Mouse (Mus musculus) inflammation-experienced regulatory T-cells, adult 6 months (primary cell): ENCODE data around the gene Dmrt3. TPM values are rescaled to one million over a fixed set of nuclear protein-coding genes. Genes with fewer than 3 reads are reported as not detected.

Source experiments
- ATAC-seq: one replicate; pipeline ENCODE4 v1.8.0; 2017
- polyA plus RNA-seq, 3 experiments: library from polyadenylated mRNA; unstranded; fragments of 100-300 nt; shearing (Covaris generic); gene quantifications; one replicate each; pipeline ENCODE4 v1.2.1; 2017

Gene Dmrt3
- not detected for polyA plus RNA-seq

- no peak for ATAC-seq
Measured at GRCm38 (mm10) chr19:25610015-25610410, at the start of gene Dmrt3. Gene Dmrt3 (plus strand): TSS chr19:25610301.

- no peak for ATAC-seq
Measured at GRCm38 (mm10) chr19:25564430-25564829, 45.7 kb upstream of the Dmrt3 start.

DNA sequence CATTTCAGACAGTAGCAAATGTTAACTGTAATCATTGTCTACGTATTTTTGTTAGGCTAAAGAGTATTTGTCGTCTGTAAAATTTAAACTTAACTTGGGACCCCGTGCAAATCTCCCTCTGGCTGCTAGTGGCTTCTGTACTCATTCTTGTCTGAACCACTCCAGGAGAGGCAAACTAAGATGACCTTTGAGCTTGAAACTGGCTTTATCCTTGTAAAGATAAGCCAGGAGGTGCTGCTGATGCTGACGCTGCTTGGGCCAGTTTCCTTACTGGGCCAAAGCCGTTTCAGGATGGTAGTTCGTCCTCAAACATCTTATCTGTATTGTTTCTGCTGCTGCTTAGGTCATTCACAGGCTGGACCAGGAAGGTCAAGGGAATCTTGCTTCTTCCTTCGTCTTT lies 40.3 kb upstream of the Dmrt3 start:
- no peak for ATAC-seq

DNA sequence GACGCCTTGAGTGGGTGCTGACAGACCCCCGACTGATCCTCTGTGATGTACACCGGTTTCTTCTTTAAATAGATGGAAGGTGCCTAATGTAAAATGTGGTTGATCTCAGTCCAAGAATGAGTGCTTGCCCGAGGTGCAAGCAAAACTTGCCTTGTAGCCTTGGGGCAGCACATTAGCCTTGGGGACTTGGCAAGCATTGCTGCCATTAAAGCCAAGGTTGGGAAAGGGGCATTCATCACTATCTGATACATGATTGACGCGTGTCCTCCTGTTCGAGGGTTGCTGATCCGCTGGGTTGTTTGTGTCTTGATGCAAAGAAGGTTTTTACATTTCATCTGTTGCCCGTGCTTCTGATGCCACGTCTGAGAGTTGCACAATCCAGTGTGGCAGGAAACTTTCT lies 35.7 kb upstream of the Dmrt3 start:
- ATAC-seq, result no peak

- ATAC-seq, result no peak
Measured at GRCm38 (mm10) chr19:25574981-25575814, 34.9 kb upstream of the Dmrt3 start.

DNA sequence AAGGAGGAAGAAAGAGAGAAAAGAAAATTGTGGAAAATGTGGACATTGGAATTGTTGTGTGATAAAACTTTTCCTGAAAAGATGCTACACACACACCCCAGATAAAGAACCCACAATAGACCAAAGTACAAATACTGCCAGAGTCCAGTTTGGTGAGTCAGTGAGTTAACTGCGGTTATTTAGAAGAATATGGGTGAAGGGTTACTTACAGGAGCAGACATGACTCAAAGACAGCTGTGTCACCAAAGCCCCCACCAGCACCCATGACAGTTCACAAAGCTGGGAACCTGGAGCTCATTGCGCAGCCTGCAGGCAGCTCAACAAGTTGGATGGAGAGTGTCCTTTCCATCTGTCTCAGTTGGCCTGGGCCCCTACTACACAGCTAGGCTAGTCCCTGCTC lies 31.7 kb upstream of the Dmrt3 start:
- ATAC-seq, result no peak

GRCm38 (mm10) chr19:25579440-25579839 lies 30.7 kb upstream of the Dmrt3 start:
- no peak for ATAC-seq

- no peak for ATAC-seq
Measured at GRCm38 (mm10) chr19:25597717-25598232, 12.3 kb upstream of the Dmrt3 start.

DNA sequence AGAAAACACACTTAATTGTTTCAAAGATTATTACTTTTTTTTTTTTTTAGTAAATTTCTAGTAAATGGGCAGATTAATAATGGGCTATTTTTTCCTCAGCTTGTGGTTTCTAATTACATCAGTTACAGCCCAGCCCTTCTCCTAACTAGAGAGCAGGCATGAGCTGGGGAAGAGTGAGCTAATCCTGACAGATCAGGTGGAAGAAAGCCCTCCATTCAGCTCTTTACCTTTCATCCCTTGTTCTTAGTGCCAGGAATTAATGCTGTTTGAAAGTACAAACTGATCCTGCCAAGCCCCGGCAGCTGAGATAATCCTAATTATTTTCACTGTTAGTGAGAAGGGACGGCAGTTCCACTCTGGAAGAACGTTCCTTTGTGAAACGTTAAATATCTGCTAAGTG lies 11.5 kb upstream of the Dmrt3 start:
- ATAC-seq, result no peak

GRCm38 (mm10) chr19:25601966-25602365 lies 8.1 kb upstream of the Dmrt3 start:
- ATAC-seq, result no peak

DNA sequence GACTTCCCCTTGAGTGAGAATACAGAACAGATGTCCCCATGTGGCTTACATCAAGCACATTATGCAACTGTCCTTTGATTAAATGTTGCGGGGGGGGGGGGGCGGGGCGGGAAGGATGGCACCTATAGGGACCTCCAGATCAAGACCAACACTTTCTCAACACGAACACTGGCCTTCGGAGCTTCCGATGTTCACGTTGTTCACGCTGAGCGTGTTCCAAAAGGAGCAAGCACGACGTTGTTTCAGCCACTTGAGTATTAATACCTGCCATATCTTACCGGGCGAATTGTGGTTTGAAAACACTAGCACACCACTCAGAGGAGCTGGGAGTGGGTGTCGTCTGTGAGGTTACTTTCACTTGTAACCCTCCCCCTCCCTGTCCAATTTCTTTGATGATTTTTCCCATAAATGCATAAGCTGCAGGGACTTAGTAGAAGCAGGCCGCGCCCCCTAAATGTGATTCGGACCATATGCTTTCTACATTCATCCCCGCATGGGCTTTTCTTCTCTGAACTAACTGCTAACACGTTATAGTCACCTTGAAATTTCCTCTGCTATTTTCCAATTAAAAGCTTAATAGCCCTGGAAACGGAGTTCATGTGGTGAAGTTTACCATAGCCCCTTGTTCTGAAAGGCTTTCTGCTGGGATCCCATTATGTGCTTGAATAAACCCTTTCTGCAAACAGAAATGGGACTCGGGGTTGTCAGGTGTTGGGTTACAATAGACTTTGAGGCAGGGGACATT lies 2.5 kb upstream of the Dmrt3 start:
- no peak for ATAC-seq

GRCm38 (mm10) chr19:25608206-25608580 lies 1.9 kb upstream of the Dmrt3 start:
- ATAC-seq, result no peak

GRCm38 (mm10) chr19:25608961-25609850 lies 895 bp upstream of the Dmrt3 start:
- no peak for ATAC-seq

DNA sequence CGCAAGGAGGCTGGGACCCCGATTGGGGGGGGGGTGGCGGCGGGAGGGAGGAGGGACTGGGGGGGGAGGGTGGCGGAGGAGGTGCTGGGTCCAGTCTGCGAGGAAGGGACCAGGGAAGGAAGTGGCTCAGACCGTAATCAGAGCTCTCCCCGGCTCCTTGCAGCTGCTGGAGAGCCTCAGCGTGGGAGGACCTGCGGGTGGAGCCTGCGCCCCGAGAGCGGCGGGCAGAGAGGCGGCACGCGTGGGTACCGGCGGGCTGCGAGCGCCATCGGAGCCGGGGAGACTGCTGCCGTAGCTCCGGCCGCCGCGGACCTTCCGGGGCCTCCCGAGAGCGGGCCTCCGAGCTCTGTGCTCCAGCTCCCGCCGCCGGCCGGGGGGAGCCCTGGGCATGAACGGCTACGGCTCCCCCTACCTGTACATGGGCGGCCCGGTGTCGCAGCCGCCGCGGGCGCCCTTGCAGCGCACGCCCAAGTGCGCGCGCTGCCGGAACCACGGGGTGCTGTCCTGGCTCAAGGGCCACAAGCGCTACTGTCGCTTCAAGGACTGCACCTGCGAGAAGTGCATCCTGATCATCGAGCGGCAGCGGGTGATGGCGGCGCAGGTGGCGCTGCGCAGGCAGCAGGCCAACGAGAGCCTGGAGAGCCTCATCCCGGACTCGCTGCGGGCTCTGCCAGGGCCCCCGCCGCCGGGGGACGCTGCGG lies 460 bp downstream of the Dmrt3 start:
- ATAC-seq, result no peak

- ATAC-seq, result no peak
Measured at GRCm38 (mm10) chr19:25611116-25611515, 1.0 kb downstream of the Dmrt3 start.

DNA sequence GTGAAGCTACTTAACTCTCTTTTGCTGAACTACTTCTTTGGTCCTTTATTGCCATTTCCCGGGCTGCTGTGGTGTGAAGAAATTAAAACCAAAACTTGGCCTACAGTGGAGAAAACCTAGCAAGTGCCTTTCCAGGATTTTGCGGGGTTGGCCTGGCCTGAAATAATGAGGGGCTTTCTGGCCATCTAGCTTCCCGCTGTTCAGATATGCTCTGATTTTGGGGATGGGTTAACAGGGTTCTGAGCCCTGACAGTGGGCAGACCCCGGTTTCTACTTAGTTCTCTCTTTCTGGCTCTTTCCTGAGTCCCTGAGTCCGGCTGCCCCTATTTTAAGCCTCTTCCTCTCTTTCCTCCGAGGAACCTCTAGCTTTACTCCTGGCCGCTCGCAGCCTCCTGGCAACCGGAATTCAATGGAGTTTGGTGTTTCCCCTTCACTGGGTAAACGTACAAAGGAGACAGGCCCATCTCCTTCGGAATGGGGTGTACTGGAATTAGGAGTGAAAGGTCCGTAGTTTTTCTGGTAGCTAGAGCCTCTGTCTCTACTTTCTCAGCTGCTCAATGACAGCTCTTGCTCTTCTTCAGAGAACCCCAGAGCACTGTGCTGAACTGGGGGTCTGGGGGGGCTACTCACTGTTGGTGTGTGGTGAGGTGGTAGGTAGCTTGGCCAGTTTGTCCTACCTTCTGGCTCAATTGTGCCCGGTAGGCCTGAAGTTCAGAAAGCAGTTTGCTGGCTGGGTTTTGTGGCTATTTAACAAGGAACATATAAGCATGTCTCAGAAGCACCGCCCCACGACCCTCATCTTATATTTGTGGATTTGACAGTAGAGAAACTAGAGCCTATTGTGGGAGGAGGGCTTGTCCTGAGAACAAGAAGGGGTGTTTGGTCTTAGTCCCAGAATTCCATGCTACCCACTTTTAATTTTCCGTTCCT lies 2.0 kb downstream of the Dmrt3 start:
- no peak for ATAC-seq

GRCm38 (mm10) chr19:25612806-25613295 lies 2.8 kb downstream of the Dmrt3 start:
- ATAC-seq, result no peak

GRCm38 (mm10) chr19:25613476-25614300 lies 3.6 kb downstream of the Dmrt3 start:
- ATAC-seq, result no peak

DNA sequence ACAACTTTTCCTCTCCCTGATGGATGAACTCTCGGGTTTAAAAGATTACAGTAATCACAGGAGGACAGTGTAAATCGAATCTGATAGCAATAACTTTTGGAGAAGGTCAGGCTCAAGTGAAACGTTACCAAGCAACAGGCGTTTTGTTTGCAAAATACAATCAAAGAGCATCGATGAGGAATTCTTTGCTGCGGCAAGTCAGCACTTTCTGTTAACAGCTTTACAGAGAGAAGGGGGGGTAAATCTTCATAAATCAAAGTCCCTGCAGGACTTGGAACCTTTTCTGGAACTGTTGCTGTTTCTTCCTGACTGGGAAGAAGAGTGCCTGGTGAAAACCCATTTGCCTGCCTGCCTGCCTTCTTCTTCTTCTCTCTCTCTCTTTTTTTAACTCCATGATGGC lies 5.8 kb downstream of the Dmrt3 start:
- ATAC-seq, result no peak
